Mouse (Mus musculus): ENCODE measurements around the gene Hoxc5.

Gene Hoxc5

GRCm38 (mm10) chr15:102967312-102967510, at the start of gene Hoxc5:
Hoxc5 (plus strand) TSS chr15:102967443.
- DNase-seq (ENCODE audit: low spot score), result no peak

DNA sequence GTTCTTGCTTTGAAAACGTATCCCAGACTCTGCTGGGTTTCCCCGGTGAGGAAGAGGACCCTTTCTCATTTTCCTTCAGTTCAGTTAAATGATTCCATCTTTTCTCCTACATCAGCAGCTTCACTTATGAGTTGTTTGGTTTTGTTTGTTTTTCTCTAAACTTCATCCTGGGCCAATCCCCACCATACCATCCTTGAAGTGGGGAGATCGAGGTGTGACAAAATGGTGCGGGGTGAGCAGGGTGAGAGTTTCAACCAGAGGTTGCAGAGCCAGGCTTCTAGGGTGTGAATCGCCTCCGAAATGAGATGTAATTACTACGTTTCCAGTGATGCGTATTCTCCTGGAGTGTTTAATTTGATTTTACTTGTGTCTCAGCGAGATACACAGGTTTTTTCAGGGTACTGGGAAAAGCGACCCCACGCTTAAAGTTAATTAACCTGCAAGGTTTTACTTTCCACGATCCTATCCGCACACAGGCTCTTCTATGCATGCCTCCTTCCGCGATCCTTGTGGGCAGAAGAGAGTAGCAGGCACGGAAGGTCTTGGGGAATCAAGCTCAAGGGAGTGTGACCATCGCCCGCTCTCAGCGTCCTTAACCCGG, 49.2 kb upstream of the Hoxc5 start:
- DNase-seq (ENCODE audit: low spot score), result no peak

GRCm38 (mm10) chr15:102918611-102919265, 48.5 kb upstream of the Hoxc5 start:
- DNase-seq (ENCODE audit: low spot score), result no peak

- no peak for DNase-seq (ENCODE audit: low spot score)
Observed at GRCm38 (mm10) chr15:102919336-102920180, 47.7 kb upstream of the Hoxc5 start.

DNA sequence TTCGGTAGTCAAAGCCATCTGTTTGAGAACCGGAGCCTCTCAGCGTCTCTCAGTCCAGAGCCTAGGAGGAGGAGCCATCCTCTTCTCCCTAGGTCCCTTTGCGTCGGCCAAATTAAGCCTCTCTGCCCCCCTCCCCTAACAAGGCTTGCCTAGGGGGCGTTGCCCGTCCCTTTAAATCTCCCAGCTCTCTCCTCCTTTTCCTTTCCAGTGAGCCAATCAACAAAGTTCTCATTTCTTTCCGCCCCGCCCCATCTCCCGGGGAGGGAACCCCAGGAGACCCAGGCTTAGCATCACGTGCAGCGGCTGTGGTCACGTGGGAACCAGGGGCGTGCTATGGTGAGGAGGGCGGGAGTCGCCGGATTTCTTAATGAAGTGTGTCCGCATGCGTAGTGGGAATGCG, 46.6 kb upstream of the Hoxc5 start:
- peak; percentile 82 for DNase-seq (ENCODE audit: low spot score)

DNA sequence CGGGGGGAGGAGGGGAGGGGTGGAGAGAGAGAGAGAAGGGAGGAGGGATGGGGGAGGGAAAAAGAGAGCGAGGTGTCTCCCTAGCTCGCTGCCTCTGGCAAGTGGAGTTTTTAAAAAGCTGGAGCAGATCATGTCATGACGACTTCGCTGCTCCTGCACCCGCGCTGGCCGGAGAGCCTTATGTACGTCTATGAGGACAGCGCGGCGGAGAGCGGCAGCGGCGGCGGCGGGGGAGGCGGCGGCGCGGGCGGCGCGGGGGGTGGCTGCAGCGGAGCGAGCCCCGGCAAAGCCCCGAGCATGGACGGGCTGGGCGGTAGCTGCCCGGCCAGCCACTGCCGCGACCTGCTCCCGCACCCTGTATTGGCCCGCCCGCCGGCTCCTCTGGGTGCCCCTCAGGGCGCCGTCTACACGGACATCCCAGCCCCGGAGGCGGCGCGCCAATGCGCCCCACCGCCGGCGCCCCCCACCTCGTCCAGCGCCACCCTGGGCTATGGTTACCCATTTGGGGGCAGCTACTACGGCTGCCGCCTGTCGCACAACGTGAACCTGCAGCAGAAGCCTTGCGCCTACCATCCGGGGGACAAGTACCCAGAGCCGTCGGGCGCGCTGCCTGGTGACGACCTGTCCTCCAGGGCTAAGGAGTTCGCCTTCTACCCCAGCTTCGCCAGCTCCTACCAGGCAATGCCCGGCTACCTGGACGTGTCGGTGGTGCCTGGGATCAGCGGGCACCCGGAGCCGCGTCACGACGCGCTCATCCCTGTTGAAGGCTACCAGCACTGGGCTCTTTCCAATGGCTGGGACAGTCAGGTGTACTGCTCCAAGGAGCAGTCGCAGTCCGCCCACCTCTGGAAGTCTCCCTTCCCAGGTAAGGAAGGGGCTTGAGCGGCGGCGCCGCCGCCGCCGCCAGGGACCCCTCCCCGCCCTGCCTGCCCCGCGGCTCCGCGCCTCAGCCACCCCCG, 45.9 kb upstream of the Hoxc5 start, which contains the start of gene Hoxc13:
TSS of gene Hoxc13 (plus strand) at position 51 of the 959 bp plus-strand sequence.
- DNase-seq (ENCODE audit: low spot score), result no peak

DNA sequence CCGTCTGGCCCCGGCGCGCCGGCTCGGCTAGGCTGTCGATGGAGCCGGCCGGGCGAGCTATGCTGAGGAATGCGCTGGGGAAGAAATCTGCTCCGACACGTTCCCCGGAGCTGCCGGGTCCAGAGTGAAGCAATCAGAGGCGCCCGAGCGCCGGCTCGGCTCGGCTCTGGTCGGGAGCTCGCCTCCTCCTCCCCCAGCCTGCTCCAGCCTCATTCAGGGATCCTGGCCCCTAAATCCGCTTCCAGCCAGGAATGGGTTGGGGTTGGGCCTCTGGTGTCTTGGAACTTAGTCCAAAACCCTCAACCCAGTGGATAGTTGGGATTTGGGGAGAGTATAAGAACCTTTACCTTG, 45.3 kb upstream of the Hoxc5 start:
- DNase-seq (ENCODE audit: low spot score), result no peak

DNA sequence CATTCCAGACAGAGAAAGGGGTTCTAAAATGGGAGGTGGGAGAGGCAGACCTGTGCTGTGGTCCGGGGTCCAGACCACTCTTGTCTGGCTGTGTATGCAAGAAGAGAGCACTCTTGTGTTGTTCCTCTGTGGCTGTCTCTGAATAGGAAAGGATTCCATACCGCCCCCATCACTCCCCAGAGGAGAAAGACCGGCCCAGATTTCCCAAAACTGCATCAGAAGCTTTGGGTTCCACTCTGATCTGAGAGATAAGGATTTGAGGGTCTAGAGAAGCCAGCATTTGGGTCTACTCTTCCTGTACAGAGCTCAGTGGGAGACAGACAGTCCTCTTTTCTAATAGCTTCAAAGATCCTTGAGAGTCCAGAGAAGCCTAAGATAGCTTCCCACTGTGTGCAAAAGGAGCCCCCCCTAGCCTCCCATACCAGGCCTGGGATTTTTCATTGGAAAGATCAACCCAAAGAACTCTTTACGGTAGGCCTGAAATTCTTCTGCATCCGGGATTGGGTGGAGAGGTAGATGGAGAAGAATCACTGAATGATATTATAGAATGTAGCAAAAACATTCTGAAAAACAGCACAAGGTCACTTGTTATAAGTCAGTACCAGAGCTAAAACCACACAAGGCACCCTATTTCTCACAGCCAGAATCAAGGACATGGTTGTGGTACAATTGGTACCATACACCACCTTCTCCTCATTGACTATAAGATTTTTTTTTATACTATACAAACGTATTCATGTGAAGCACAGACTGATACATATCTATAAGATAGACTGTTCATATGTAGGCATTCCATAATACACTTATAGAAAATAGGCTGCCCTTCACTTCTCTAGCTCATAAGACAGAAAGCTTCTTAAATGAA, 44.4 kb upstream of the Hoxc5 start:
- DNase-seq (ENCODE audit: low spot score), result no peak

DNA sequence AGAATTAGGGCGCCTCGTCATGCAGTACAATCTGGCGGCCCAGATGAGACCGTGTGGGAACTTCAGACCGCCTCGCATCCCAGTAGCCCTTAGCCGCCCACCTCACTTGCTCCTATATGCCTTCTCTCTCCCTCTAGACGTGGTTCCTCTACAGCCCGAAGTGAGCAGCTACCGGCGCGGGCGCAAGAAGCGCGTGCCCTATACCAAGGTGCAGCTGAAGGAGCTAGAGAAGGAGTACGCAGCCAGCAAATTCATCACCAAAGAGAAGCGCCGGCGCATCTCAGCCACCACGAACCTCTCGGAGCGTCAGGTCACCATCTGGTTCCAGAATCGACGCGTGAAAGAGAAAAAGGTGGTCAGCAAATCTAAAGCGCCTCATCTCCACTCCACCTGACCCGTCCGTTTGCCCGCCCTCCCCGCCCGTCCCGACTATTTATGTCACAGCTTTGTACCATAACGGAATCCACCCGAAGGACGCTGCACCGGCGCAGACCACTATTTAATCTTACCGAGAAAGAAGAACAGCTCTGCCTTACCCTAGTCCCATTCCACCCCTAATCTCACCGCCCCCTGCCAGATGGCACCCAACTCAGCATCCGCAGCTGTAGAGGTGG, 40.1 kb upstream of the Hoxc5 start:
- DNase-seq (ENCODE audit: low spot score), result no peak

GRCm38 (mm10) chr15:102931706-102932358, 35.4 kb upstream of the Hoxc5 start:
- DNase-seq (ENCODE audit: low spot score), result no peak

DNA sequence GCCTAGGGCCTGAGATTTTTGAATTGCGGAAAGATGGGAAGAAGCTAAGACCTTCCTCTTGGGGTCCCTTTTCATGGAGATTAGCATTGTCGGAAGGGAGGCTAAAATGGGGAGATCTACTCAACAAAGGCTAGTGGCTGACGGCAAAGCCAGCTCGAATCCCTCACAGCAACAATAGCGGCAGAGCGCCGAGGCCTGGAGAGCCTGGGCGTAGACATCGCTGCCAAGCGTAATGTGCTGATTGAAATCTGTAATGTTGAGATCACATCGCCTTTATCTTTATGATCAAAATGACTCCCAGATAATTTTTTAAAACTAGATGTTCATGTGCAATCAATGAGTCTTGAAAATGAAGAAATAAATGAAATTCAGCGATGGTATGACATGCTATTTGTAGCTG, 32.8 kb upstream of the Hoxc5 start:
- DNase-seq (ENCODE audit: low spot score), result no peak

DNA sequence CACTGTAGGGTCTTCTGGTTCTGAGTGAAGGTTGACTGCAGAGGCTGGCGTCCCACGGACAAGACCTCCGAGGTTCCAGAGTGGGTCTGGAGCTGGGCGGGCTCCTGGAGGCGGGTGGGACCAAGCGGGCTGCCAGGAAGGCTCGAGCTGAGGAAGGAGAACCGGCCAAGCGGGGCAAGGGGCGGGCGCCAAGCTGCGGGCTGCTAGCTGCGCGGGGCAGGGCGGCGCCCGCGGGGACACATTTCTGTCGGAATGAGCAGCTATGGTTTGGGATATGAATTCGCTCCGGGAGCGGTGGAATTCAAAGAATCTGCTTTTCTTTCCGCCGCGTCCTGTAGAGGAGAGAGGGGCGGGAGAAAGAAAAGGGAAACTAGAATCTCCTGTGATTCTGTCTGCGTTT, 32.3 kb upstream of the Hoxc5 start:
- no peak for DNase-seq (ENCODE audit: low spot score)

GRCm38 (mm10) chr15:102936279-102936972, 30.8 kb upstream of the Hoxc5 start, which contains the start of gene Hoxc12:
Hoxc12 (plus strand) TSS chr15:102936757.
- no peak for DNase-seq (ENCODE audit: low spot score)

- DNase-seq (ENCODE audit: low spot score), result no peak
Observed at GRCm38 (mm10) chr15:102937036-102937666, 30.1 kb upstream of the Hoxc5 start.

DNA sequence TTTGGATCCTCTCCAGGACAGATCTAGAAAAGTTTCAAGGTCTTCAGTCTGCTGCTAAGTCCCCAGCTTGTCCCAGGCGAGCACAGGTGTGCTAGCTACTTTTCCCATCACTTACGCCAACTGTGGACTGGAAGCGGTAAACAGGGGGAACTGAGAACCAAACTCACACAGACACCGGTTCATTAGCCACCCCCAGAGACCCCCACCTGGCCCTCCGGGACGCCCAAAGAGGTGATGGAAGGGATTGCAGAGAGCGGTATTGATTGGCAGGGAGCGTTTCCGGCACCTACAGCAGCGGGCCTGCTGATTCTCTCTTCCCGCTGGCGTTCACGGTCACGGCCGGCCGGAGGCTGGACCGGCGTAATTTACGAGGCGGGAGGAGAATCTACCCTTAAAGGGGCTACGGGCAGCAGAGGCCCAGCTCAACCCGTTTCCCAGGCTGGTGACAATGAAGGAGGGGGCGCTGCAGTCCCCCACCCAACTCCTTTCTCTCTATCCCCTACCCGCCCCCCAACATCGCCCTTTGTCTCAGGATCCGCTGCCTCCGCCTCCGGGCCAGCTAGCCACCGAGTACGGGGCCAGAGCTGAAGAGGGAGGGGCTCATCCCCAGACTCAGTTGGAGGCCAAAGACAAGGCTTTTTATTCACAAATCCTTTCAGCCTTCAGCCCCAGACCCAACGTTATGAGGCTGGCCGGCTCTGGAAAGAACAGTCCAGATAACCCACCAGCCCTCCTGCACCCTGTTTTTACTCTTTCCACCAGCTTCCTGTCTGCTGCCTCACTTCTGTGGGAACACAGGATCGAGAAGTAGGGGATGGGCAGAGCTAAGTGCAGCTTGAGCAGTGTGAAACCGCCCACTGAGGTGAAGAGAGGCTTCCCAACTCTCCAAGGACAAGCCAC, 27.7 kb upstream of the Hoxc5 start:
- DNase-seq (ENCODE audit: low spot score), result no peak

- peak; percentile 29 for DNase-seq (ENCODE audit: low spot score)
Observed at GRCm38 (mm10) chr15:102942739-102943467, 24.3 kb upstream of the Hoxc5 start.

DNA sequence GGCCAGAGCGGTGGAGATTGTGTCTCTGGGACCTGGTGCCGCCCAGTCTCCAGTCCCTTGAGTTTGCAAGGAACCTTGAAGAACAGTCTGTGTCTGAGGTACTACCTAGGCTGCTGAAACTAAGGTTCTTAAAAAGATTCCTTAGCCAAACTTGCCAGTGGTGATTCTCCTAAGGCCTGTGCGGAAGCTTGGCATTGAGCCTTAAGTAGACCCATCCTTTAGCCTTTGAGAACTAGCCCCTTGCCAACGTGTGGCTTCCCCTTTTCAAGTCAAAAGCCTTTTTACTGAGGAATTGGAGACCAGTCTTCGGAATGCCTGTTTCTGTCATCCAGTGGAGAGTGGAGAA, 23.8 kb upstream of the Hoxc5 start:
- no peak for DNase-seq (ENCODE audit: low spot score)
